Mouse (Mus musculus): ENCODE results near the gene Fbxo33.
"Not testable (repeated sequence)": the region's sequence is repeated elsewhere in the genome, so short reads cannot be mapped to it uniquely, and the experiment has no call there.

Gene Fbxo33

GRCm38 (mm10) chr12:59219325-59220225 is at the start of gene Fbxo33:
Fbxo33 (minus strand) TSS chr12:59219725.
- peak; percentile 97 for DNase-seq

GRCm38 (mm10) chr12:59265942-59266231 is 46.4 kb upstream of the Fbxo33 start:
- DNase-seq = no peak

GRCm38 (mm10) chr12:59265207-59265941 is 45.8 kb upstream of the Fbxo33 start:
- DNase-seq = no peak

- DNase-seq = no peak
Measured at GRCm38 (mm10) chr12:59262841-59263240, 43.3 kb upstream of the Fbxo33 start.

GRCm38 (mm10) chr12:59260798-59261197 is 41.3 kb upstream of the Fbxo33 start:
- DNase-seq = no peak

GRCm38 (mm10) chr12:59260362-59260761 is 40.8 kb upstream of the Fbxo33 start:
- DNase-seq = no peak

GRCm38 (mm10) chr12:59259015-59259414 is 39.5 kb upstream of the Fbxo33 start:
- DNase-seq = no peak

- no peak for DNase-seq
Measured at GRCm38 (mm10) chr12:59250259-59250827, 30.8 kb upstream of the Fbxo33 start.

GRCm38 (mm10) chr12:59248969-59249368 is 29.4 kb upstream of the Fbxo33 start:
- no peak for DNase-seq

GRCm38 (mm10) chr12:59241031-59241430 is 21.5 kb upstream of the Fbxo33 start:
- not testable (repeated sequence) for DNase-seq

- no peak for DNase-seq
Measured at GRCm38 (mm10) chr12:59238434-59238833, 18.9 kb upstream of the Fbxo33 start.

- no peak for DNase-seq
Measured at GRCm38 (mm10) chr12:59228401-59228800, 8.9 kb upstream of the Fbxo33 start.

GRCm38 (mm10) chr12:59218640-59219321 is 744 bp downstream of the Fbxo33 start:
- peak; percentile 34 for DNase-seq

- DNase-seq = no peak
Measured at GRCm38 (mm10) chr12:59217331-59217730, 2.2 kb downstream of the Fbxo33 start.

GRCm38 (mm10) chr12:59216676-59217266 is 2.8 kb downstream of the Fbxo33 start:
- no peak for DNase-seq

GRCm38 (mm10) chr12:59216176-59216575 is 3.3 kb downstream of the Fbxo33 start:
- no peak for DNase-seq

- DNase-seq = no peak
Measured at GRCm38 (mm10) chr12:59207814-59208213, 11.7 kb downstream of the Fbxo33 start.

- no peak for DNase-seq
Measured at GRCm38 (mm10) chr12:59207000-59207390, 12.5 kb downstream of the Fbxo33 start.

GRCm38 (mm10) chr12:59206208-59206999 is 13.1 kb downstream of the Fbxo33 start:
- DNase-seq = no peak

- no peak for DNase-seq
Measured at GRCm38 (mm10) chr12:59205571-59205970, 14.0 kb downstream of the Fbxo33 start.

GRCm38 (mm10) chr12:59199361-59199760 is 20.2 kb downstream of the Fbxo33 start:
- DNase-seq = no peak

- DNase-seq = no peak
Measured at GRCm38 (mm10) chr12:59198750-59199149, 20.8 kb downstream of the Fbxo33 start.
